10 mouse cellular contexts compared by ENCODE assay signal in the genomic region with DNA sequence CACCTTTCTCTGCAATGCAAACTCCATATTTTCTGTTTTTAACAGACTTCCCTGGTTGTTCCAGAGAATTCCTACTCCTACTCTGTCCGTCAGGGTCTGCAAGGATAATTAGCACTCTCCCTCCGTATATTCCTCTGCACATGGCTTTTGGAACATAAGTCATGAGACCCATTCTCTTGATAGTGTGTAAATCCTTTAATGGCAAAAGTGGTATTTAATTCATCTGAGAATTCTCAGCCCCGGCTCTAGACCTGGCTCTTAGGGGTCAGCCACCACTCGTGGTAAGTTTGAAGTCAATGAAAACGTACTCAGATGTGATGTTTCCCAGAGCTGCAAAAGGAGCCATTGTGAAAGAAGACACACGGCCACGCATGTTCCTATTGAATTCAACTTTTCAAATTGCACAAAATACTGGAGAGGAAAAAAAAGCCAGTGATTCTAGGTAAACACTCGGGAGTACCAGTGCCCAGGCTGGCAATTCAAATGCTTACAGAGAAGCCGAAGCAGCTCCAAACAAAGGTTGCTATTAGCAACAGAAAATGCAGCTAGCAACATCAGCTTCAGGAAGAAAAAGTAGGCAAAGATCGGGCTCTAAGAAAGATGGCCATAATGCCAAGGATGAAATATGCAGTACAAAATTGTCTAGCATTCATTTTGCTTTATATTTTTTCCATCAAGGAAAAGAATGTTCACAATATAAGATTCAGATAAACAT.
DNase-seq lines count a peak whose midpoint lies in the region; ATAC-seq and TF ChIP-seq lines count a peak whose summit lies in the region.
"Had no signal": no experiment of that assay in that cellular context is flagged by ENCODE, and none has a peak within 500 bp of the region (broad histone marks: within the 10 kb centered on the region; RNA-seq: fewer than 3 reads in every experiment).

No protein-coding gene starts in this region.

- 31% methylated on average over 10 of the region's 10 CpGs for WGBS in intestine, embryonic 15.5 days
- WGBS in intestine, postnatal 0 days = 48% methylated on average over 10 of the region's 10 CpGs
- 44% methylated on average over 10 of the region's 10 CpGs for WGBS in hindbrain, embryonic 10.5 days
- WGBS in neural tube, embryonic 12.5 days = 34% methylated on average over 10 of the region's 10 CpGs

- H3K4me1 ChIP-seq in intestine, embryonic 15.5 days (replicated peaks) = peaks cover 4% of the 10 kb centered on the region; the same call in 1 of the 2 replicates
- H3K4me1 ChIP-seq in intestine, postnatal 0 days (replicated peaks; ENCODE audit: control insufficient read depth, insufficient read depth, low read length) = no peaks in the 10 kb centered on the region
- H3K4me1 ChIP-seq in brown adipose tissue, adult 24 weeks (ENCODE audit: control insufficient read depth, insufficient read depth, insufficient read length, low read length) = peaks cover 2% of the 10 kb centered on the region; the same call in 1 of the 2 replicates
- H3K4me1 ChIP-seq in hindbrain, embryonic 10.5 days (replicated peaks) = peaks cover 10% of the 10 kb centered on the region
- no peaks in the 10 kb centered on the region for H3K4me1 ChIP-seq in neural tube, embryonic 12.5 days
- H3K4me1 ChIP-seq: limb, embryonic 15.5 days had no signal

- no peak overlapping the region for H3K4me3 ChIP-seq in intestine, embryonic 15.5 days (replicated peaks)
- H3K4me3 ChIP-seq in intestine, postnatal 0 days (ENCODE audit: low read depth, low read length) = no peak overlapping the region
- H3K4me3 ChIP-seq in brown adipose tissue, adult 24 weeks (ENCODE audit: insufficient read depth, low read depth, low read length) = peak overlapping the region; percentile 20; the same call in 1 of the 2 replicates
- H3K4me3 ChIP-seq in hindbrain, embryonic 10.5 days = 0 out of 2 replicates have a peak overlapping the region, but pooled peaks have one; percentile 20
- H3K4me3 ChIP-seq in neural tube, embryonic 12.5 days = no peak overlapping the region
- H3K4me3 ChIP-seq: limb, embryonic 15.5 days had no signal

- H3K27ac ChIP-seq in intestine, embryonic 15.5 days = no peak overlapping the region
- H3K27ac ChIP-seq in intestine, postnatal 0 days (ENCODE audit: low read depth, low read length) = no peak overlapping the region
- 0 out of 2 replicates have a peak overlapping the region, but pooled peaks have one; percentile 35 for H3K27ac ChIP-seq in brown adipose tissue, adult 24 weeks (replicated peaks; ENCODE audit: low read depth, low read length)
- peak overlapping the region; percentile 67 for H3K27ac ChIP-seq in hindbrain, embryonic 10.5 days
- H3K27ac ChIP-seq in neural tube, embryonic 12.5 days = no peak overlapping the region
- H3K27ac ChIP-seq: limb, embryonic 15.5 days had no signal

- H3K4me2 ChIP-seq in intestine, embryonic 15.5 days (replicated peaks) = peak overlapping the region; percentile 17; the same call in 1 of the 2 replicates
- H3K4me2 ChIP-seq in intestine, postnatal 0 days (replicated peaks; ENCODE audit: low read depth) = no peak overlapping the region; the same call in 1 of the 2 replicates
- H3K4me2 ChIP-seq in neural tube, embryonic 12.5 days (replicated peaks) = peak overlapping the region; percentile 43
- H3K4me2 ChIP-seq: limb, embryonic 15.5 days had no signal

- H3K27me3 ChIP-seq in intestine, embryonic 15.5 days (replicated peaks) = no peaks in the 10 kb centered on the region
- no peaks in the 10 kb centered on the region for H3K27me3 ChIP-seq in intestine, postnatal 0 days (replicated peaks; ENCODE audit: control insufficient read depth, insufficient read depth, low read length)
- no peaks in the 10 kb centered on the region for H3K27me3 ChIP-seq in hindbrain, embryonic 10.5 days (ENCODE audit: insufficient read depth, poor library complexity, severe bottlenecking)
- H3K27me3 ChIP-seq in neural tube, embryonic 12.5 days (replicated peaks) = no peaks in the 10 kb centered on the region
- H3K27me3 ChIP-seq: limb, embryonic 15.5 days had no signal

- no peaks in the 10 kb centered on the region for H3K36me3 ChIP-seq in intestine, embryonic 15.5 days
- no peaks in the 10 kb centered on the region for H3K36me3 ChIP-seq in intestine, postnatal 0 days (ENCODE audit: control insufficient read depth, insufficient read depth)
- no peaks in the 10 kb centered on the region for H3K36me3 ChIP-seq in hindbrain, embryonic 10.5 days
- no peaks in the 10 kb centered on the region for H3K36me3 ChIP-seq in neural tube, embryonic 12.5 days
- H3K36me3 ChIP-seq: limb, embryonic 15.5 days had no signal

- TF ChIP-seq CTCF in intestine, postnatal 0 days (IDR thresholded peaks at IDR 0.05; ENCODE audit: low read depth) = no peak

- no peaks in the 10 kb centered on the region for H3K9me3 ChIP-seq in intestine, embryonic 15.5 days
- H3K9me3 ChIP-seq in intestine, postnatal 0 days (ENCODE audit: control insufficient read depth) = no peaks in the 10 kb centered on the region
- H3K9me3 ChIP-seq in hindbrain, embryonic 10.5 days = no peaks in the 10 kb centered on the region
- no peaks in the 10 kb centered on the region for H3K9me3 ChIP-seq in neural tube, embryonic 12.5 days
- H3K9me3 ChIP-seq: limb, embryonic 15.5 days had no signal

- DNase-seq in hindbrain, embryonic 10.5 days (ENCODE audit: low spot score) = peak; percentile 12
- DNase-seq in T-cell, adult 2 months (ENCODE audit: low spot score) = no peak
- no peak for DNase-seq in cerebellum, adult 11-12 months
- DNase-seq: kidney, postnatal 25 days had no signal

- ATAC-seq in intestine, embryonic 15.5 days = no peak
- ATAC-seq in intestine, postnatal 0 days = no peak
- peak; percentile 79 for ATAC-seq in neural tube, embryonic 12.5 days (ENCODE audit: low FRiP score, low read depth)
- no peak for ATAC-seq in megakaryocyte progenitor cell, adult 5-6 weeks (replicated peaks; ENCODE audit: poor library complexity)

- no peak overlapping the region for H3K9ac ChIP-seq in intestine, embryonic 15.5 days
- H3K9ac ChIP-seq in intestine, postnatal 0 days (ENCODE audit: low read depth, low read length) = no peak overlapping the region
- H3K9ac ChIP-seq in neural tube, embryonic 12.5 days = no peak overlapping the region
- H3K9ac ChIP-seq: limb, embryonic 15.5 days had no signal

Comparison
In these comparisons a context has a peak if more than half of its experiments do, and no peak if none do; other contexts are left out.
1. H3K27ac ChIP-seq: peak in brown adipose tissue, adult 24 weeks (single experiment) and hindbrain, embryonic 10.5 days (single experiment); none in intestine, embryonic 15.5 days (single experiment), intestine, postnatal 0 days (single experiment) and neural tube, embryonic 12.5 days (single experiment).
2. H3K4me3 ChIP-seq: peak in brown adipose tissue, adult 24 weeks (single experiment) and hindbrain, embryonic 10.5 days (single experiment); none in intestine, embryonic 15.5 days (single experiment), intestine, postnatal 0 days (single experiment) and neural tube, embryonic 12.5 days (single experiment).